Mouse (Mus musculus): ENCODE measurements at regions not wholly inside any gene's neighbourhood (a gene's known extent, or its start where the extent isn't known, plus 50 kb on each side); places are given as distances from the start of the nearest gene placed in this dataset.

DNA sequence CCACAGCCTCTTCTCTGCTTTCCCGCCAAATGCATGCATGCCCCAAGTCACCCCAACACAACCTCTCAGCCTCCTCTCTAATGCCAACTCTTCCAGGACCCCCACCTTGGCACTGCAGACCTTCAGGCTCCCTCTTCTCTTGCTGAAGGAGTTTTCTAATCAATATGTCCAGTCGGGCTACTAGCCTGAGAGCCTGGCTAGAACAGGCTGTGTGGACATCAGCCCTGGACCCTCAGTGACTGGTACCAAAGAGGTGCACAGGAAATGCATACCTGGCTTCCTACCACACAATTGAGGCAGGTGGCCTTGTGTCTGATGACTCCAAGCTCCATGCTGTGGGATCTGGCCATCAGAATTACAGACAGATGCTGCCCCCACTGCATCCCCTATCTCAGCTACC lies 248.4 kb downstream of the Gm26897 start:
- TF ChIP-seq CTCF (IDR thresholded peaks at IDR 0.05; ENCODE audit: low read depth) (no peak), EP300 (IDR thresholded peaks at IDR 0.05; ENCODE audit: low read depth) (no peak)

Data from liver, postnatal 0 days (tissue).